Mouse (Mus musculus) liver, embryonic 15.5 days (tissue): ENCODE measurements around the gene Amotl2. TPM values are rescaled to one million over a fixed set of nuclear protein-coding genes. Genes with fewer than 3 reads are reported as not detected.

Experiments used
- ATAC-seq: fragments of 200-750 bp; cut with Nextera tagmentation; 2 replicates; pipeline ENCODE4 v1.8.0; 2017; ENCODE audit warnings: moderate number of reproducible peaks, mild to moderate bottlenecking, moderate library complexity; ENCODE audit not compliant: insufficient read depth
- H3K27ac ChIP-seq: fragments of 300-500 bp; sonication (generic); replicated peaks from 2 replicates; pipeline ENCODE4 v1.5.1; 2015; ENCODE audit warnings: mild to moderate bottlenecking, inconsistent platforms
- H3K27me3 ChIP-seq: fragments of 300-500 bp; sonication (generic); 2 replicates; pipeline ENCODE4 v1.6.1; 2015; ENCODE audit warnings: mild to moderate bottlenecking, inconsistent platforms
- H3K36me3 ChIP-seq: fragments of 300-500 bp; sonication (generic); replicated peaks from 2 replicates; pipeline ENCODE4 v1.6.1; 2015; ENCODE audit warnings: moderate library complexity, mild to moderate bottlenecking, inconsistent platforms
- H3K4me1 ChIP-seq: fragments of 300-500 bp; sonication (generic); replicated peaks from 2 replicates; pipeline ENCODE4 v1.6.1; 2015; ENCODE audit warnings: inconsistent platforms
- H3K4me2 ChIP-seq: fragments of 300-500 bp; sonication (generic); 2 replicates; pipeline ENCODE4 v1.6.1; 2015; ENCODE audit warnings: moderate library complexity, mild to moderate bottlenecking, inconsistent platforms
- H3K4me3 ChIP-seq: fragments of 300-500 bp; sonication (generic); replicated peaks from 2 replicates; pipeline ENCODE4 v1.5.1; 2015; ENCODE audit warnings: mild to moderate bottlenecking, inconsistent platforms
- H3K9ac ChIP-seq: fragments of 300-500 bp; sonication (generic); 2 replicates; pipeline ENCODE4 v1.6.1; 2015; ENCODE audit warnings: moderate library complexity, mild to moderate bottlenecking, inconsistent platforms
- H3K9me3 ChIP-seq: fragments of 300-500 bp; sonication (generic); replicated peaks from 2 replicates; pipeline ENCODE4 v1.6.1; 2016; ENCODE audit warnings: inconsistent platforms
- WGBS: fragments of 180-500 bp; shearing (Covaris S2); methylation state at CpG from one replicate; pipeline ENCODE4 v1.1.7; 2015; ENCODE audit warnings: mixed read lengths; ENCODE audit not compliant: insufficient replicate concordance; 5-methylcytosine and 5-hydroxymethylcytosine counted together
- polyA plus RNA-seq: library from polyadenylated mRNA; unstranded; fragments of >200 nt; fragmentation: Nextera tagmentation; extraction: Ambion mirVana; gene quantifications from 2 replicates; pipeline ENCODE4 v1.2.1, GENCODE M21; 2015

Amotl2 gene
- polyA plus RNA-seq, 1 experiment from 2014 or later = 5.4 TPM

DNA sequence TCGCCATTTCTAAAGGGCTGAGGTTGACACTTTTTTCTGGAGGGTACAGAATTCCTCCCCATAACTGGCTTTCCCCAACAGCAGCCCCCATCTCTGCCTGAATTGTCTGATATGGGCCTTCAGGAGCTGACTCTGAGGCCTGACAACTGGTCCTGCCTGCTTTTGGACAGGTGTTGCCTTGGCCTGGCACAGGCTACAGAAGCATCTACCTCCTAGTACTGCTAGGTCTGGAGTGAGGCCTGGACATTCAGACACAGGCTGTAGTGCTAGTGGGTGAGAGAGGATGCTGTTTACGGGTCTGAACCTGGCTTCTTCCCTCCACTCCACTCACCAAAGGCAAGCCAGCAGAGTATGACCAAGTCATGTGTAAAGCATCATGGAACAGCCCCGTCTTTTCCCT lies 10.3 kb downstream of the Amotl2 start:
- WGBS = 40% methylated on average over 3 of the region's 3 CpGs
- Histone ChIP-seq H3K36me3 (peaks cover 47% of the 10 kb centered on the region), H3K4me3 (no peak overlapping the region), H3K9me3 (no peaks in the 10 kb centered on the region), H3K4me1 (peaks cover 56% of the 10 kb centered on the region), H3K9ac (no peak overlapping the region), H3K27me3 (no peaks in the 10 kb centered on the region; the same call in 1 of the 2 replicates), H3K27ac (peak overlapping the region; percentile 29; the same call in 1 of the 2 replicates), H3K4me2 (peak overlapping the region; percentile 30; the same call in 1 of the 2 replicates)
- ATAC-seq = no peak

DNA sequence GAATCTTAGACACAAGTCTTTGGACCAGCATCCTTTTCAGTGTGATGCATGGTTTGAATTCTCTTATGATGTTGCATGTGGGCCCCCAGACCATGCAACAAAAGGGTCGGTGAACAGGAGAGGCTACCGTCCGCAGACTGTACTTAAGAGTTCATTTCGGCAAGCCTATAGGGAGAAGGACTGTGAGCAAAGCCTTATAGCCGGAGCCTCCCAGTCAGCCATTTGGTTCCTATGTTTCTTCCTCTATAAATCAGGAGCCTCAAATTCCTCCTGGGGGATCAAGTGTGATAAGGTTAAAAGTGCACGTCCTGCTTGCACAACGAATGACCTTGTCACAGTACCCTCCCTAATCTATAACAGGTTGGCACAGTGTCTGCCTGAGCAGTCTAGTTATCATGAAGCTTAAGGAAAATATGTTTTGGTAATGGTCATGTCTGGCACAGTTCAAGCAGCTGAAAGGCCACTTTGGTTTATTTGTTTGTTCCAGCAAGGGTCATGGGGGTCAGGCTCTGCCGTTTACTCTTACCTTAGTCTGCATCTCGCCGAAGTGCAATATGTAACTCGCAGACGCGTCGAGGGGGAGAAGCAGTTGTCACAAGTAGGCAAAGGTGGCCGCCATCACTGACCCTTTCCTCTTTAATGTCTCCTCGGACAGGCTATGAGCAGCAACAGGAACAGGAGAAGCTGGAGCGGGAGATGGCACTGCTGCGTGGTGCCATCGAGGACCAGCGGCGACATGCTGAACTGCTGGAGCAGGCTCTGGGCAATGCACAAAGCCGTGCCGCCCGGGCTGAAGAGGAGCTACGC lies 11.4 kb downstream of the Amotl2 start:
- no peaks in the 10 kb centered on the region for H3K9me3 ChIP-seq
- H3K27ac ChIP-seq = no peak overlapping the region
- H3K9ac ChIP-seq = no peak overlapping the region
- peaks cover 56% of the 10 kb centered on the region for H3K4me1 ChIP-seq
- no peak overlapping the region for H3K4me3 ChIP-seq
- no peak for ATAC-seq
- peaks cover 49% of the 10 kb centered on the region for H3K36me3 ChIP-seq
- 79% methylated on average over 25 of the region's 25 CpGs for WGBS
- H3K4me2 ChIP-seq = no peak overlapping the region
- H3K27me3 ChIP-seq = no peaks in the 10 kb centered on the region; the same call in 1 of the 2 replicates

DNA sequence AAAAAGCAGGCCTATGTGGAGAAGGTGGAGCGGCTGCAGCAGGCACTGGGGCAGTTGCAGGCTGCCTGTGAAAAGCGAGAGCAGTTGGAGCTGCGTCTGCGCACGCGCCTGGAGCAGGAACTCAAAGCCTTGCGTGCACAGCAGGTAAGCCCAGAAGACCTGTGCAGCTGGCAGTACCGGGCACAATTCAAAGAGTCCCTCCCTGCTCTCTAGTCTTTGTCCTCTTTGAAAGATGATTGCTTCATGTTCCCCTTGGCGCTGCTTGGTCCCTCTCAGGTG lies 11.9 kb downstream of the Amotl2 start:
- H3K9me3 ChIP-seq = no peaks in the 10 kb centered on the region
- H3K4me1 ChIP-seq = peaks cover 51% of the 10 kb centered on the region
- peaks cover 47% of the 10 kb centered on the region for H3K36me3 ChIP-seq
- H3K4me3 ChIP-seq = no peak overlapping the region
- WGBS = 79% methylated on average over 9 of the region's 9 CpGs
- H3K27me3 ChIP-seq = no peaks in the 10 kb centered on the region; the same call in 1 of the 2 replicates
- no peak for ATAC-seq
- no peak overlapping the region for H3K4me2 ChIP-seq
- no peak overlapping the region for H3K27ac ChIP-seq
- no peak overlapping the region for H3K9ac ChIP-seq

DNA sequence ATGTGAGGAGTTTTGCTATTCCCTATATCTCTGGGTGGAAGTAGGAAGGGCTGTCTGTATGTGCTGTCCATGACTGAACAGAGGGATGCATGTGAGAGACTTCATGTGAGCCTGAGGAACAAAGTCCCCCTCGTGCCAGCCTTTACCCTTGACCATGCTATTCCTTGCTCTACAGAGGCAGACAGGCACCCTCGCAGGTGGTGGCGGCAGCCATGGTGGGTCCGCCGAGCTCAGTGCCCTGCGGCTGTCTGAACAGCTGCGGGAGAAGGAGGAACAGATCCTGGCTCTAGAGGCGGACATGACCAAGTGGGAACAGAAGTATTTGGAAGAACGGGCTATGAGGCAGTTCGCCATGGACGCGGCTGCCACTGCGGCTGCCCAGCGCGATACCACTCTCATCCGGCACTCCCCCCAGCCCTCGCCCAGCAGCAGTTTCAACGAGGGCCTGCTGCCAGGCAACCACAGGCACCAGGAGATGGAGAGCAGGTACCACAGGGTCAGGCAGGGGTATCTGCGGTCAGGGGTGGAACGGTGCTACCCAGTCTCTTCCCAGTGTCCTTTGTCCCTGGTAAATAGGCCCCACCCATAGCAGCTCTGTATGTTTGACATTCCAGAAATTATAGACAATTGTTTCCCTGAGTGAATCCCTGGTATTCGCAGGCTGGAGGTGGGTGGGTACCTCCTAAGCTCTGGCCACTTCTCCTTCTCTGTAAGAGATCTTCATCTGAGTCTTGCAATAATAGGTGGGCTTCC lies 12.8 kb downstream of the Amotl2 start:
- H3K27ac ChIP-seq = no peak overlapping the region
- H3K36me3 ChIP-seq = peaks cover 43% of the 10 kb centered on the region
- no peak for ATAC-seq
- peaks cover 53% of the 10 kb centered on the region for H3K4me1 ChIP-seq
- H3K4me2 ChIP-seq = no peak overlapping the region
- no peak overlapping the region for H3K9ac ChIP-seq
- WGBS = 76% methylated on average over 21 of the region's 21 CpGs
- no peaks in the 10 kb centered on the region for H3K9me3 ChIP-seq
- no peaks in the 10 kb centered on the region; the same call in 1 of the 2 replicates for H3K27me3 ChIP-seq
- H3K4me3 ChIP-seq = no peak overlapping the region

DNA sequence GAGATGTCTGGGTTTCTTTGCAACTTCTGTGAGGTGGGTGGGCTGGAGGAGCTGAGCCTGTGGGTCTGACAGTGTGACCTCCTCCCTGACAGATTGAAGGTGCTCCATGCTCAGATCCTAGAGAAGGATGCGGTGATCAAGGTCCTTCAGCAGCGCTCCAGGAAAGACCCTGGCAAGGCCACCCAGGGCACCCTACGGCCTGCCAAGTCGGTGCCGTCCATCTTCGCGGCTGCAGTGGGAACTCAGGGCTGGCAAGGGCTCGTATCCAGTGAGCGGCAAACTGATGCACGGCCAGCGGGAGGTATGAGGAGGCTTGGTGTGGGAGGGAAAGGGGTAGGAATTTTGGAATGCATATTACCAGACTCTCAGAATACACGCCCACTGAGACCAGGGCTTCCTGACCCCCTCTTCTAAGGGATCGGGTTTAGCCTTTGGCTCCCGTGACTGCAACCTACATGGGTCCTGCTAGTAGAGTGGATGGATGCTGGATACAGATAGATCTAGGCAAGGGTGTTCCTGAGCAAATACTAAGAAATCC lies 13.5 kb downstream of the Amotl2 start:
- H3K4me1 ChIP-seq = peaks cover 56% of the 10 kb centered on the region
- H3K4me2 ChIP-seq = no peak overlapping the region
- WGBS = 83% methylated on average over 14 of the region's 14 CpGs

DNA sequence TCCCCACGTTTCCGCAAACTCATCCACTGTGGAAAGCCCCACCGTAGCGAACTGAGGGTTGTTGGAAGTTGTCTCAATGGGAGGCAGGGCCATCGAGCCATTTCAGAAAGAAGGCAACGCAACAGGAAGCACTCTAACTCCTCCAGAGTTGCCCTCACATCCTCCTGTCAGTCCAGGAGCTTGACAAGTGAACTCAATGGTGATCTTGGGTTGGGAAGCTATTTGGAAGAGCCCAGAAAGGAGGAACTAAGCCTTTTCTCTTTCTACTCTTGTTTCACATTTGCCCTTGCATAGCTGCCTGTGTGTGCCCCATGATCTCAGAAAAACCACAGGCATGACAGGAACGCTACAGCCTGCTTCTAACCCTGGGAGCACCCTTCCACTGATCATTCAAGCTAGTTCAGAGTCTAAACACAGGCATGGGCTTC lies 14.6 kb downstream of the Amotl2 start:
- 24% methylated on average over 7 of the region's 7 CpGs for WGBS
- peak overlapping the region; percentile 19; the same call in 1 of the 2 replicates for H3K27ac ChIP-seq
- H3K4me2 ChIP-seq = no peak overlapping the region
- no peaks in the 10 kb centered on the region for H3K9me3 ChIP-seq
- no peak for ATAC-seq
- H3K4me1 ChIP-seq = peaks cover 54% of the 10 kb centered on the region
- no peak overlapping the region for H3K4me3 ChIP-seq
- H3K36me3 ChIP-seq = peaks cover 38% of the 10 kb centered on the region
- H3K27me3 ChIP-seq = no peaks in the 10 kb centered on the region; the same call in 1 of the 2 replicates
- no peak overlapping the region for H3K9ac ChIP-seq

More for the DNA sequence above, 13.5 kb downstream of the Amotl2 start:
- no peak overlapping the region for H3K9ac ChIP-seq
- H3K9me3 ChIP-seq = no peaks in the 10 kb centered on the region
- no peaks in the 10 kb centered on the region; the same call in 1 of the 2 replicates for H3K27me3 ChIP-seq
- H3K27ac ChIP-seq = no peak overlapping the region
- H3K4me3 ChIP-seq = no peak overlapping the region
- no peak for ATAC-seq
- peaks cover 38% of the 10 kb centered on the region for H3K36me3 ChIP-seq

DNA sequence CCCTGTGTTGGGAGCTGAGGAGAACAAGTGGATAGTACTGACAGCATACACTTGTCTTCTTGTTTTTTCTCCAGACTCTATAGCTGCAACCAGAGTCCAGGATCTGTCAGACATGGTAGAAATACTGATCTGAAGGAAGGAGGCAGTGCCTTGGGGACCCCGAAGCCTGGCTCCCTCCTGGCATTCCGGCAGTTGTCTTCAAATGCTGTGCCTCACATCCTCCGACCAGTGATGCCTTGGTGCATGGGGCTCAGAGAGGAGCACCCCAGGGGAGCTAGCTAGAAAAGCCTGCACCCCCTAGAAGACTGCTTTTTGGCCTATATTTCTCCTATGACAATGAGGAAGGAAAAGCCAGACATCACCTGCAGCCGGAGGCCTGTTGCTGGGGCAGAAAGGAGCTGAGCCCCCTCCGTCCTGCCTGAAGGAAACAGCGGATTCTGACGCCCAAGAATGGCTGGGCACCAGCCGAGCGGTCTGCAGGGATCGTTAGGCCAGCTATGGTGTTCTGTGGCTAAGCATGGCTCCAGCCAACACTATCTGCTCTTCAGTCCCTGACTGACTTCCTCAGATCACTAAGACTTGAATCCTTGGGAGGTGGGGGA lies 15.2 kb downstream of the Amotl2 start:
- no peak for ATAC-seq
- no peak overlapping the region for H3K4me2 ChIP-seq
- no peak overlapping the region for H3K9ac ChIP-seq
- peaks cover 38% of the 10 kb centered on the region for H3K36me3 ChIP-seq
- no peaks in the 10 kb centered on the region for H3K9me3 ChIP-seq
- no peaks in the 10 kb centered on the region for H3K27me3 ChIP-seq
- WGBS = 52% methylated on average over 10 of the region's 10 CpGs
- peak overlapping the region; percentile 19; the same call in 1 of the 2 replicates for H3K27ac ChIP-seq
- no peak overlapping the region for H3K4me3 ChIP-seq
- H3K4me1 ChIP-seq = peaks cover 48% of the 10 kb centered on the region

DNA sequence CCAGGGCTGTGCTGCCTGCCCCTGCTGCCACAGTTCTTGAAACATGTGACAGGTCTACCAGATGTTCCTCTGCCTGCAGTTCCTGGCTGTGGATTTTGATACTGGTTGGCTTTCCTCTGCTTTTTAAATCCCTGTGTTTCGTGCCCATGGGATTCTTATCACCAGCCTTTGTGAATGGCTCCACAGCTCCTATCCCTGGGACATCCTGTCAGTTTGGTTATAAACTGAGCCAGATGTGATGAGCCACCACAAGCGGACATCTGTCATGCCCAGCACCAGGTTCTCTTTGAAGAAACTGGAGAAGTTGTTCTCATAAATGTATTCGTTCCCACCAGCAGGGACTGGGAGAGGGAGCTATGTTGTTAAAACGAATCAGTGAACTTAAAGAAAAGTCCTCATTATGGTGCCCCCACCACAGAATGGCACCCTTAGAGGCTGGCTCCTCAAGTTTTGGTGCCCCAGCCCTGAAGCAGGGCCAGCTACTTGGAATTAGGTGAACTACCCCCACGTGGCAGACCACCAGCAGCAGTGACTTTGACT lies 15.9 kb downstream of the Amotl2 start:
- no peak for ATAC-seq
- Histone ChIP-seq H3K36me3 (peaks cover 38% of the 10 kb centered on the region), H3K27ac (no peak overlapping the region), H3K4me1 (peaks cover 41% of the 10 kb centered on the region), H3K9ac (no peak overlapping the region), H3K27me3 (no peaks in the 10 kb centered on the region), H3K4me3 (no peak overlapping the region), H3K4me2 (no peak overlapping the region), H3K9me3 (no peaks in the 10 kb centered on the region)
- WGBS = 48% methylated on average over 5 of the region's 5 CpGs

DNA sequence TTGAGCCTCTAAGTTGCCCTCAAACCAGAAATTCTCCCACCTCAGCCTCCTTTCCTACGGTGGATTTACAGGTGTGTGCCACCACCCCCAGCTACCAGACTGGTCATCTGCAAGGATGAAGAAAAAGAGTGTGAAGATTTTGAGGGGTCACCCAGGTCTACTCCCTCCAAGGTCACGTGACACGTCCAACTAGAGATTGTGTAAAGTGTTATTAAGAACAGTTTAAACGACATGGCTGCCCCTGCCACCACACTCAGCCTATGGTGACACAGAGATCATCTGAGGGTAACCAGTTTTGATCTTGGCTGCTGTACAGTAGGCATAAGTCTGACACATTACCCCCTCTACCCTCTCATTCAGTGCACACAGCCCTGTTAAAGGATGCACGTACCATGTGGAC lies 17.0 kb downstream of the Amotl2 start:
- H3K27me3 ChIP-seq = no peaks in the 10 kb centered on the region
- H3K36me3 ChIP-seq = peaks cover 35% of the 10 kb centered on the region
- no peak overlapping the region for H3K4me2 ChIP-seq
- no peak overlapping the region for H3K27ac ChIP-seq
- no peaks in the 10 kb centered on the region for H3K9me3 ChIP-seq
- no peak overlapping the region for H3K9ac ChIP-seq
- no peak overlapping the region for H3K4me3 ChIP-seq
- ATAC-seq = no peak
- H3K4me1 ChIP-seq = peaks cover 34% of the 10 kb centered on the region
- WGBS = 67% methylated on average over 5 of the region's 5 CpGs

DNA sequence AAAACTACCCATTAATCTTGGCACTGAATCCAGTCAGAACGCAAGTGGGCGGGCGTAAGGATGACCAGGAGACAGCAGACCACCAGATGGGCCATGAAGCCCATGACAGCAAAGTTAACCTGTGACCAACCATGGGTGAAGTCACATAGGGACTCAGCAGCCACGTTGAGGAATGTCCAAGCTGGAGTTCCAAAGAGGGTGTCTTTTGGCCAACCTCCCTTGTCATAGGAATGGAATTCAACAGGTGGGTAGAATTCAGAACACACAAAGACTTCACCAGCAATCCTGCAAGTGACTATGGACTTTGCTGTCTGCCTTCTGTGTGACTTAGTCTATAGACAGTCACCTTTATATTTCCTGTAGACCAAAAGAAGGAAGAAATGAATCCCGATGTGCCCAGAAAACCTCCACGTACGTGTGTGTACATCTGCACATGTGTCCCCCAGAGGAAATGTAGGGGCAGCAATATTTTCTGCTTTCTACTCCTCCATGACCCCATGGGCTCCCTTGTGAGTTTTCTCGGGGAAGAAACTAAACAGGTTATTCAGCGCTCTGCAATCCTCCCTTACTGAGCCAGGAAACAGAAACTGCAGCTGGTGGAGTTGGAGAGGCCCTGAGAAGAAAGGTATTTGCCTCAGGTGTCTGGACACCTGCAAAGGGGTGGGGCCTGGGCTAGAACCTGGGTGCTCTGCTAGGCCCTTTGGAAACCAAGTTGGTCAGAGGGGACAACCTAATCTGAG lies 17.7 kb downstream of the Amotl2 start:
- no peak for ATAC-seq
- whole genome bisulfite sequencing = 61% methylated on average over 9 of the region's 9 CpGs
- Histone ChIP-seq H3K27ac (peak overlapping the region; percentile 33; the same call in 1 of the 2 replicates), H3K4me1 (peaks cover 32% of the 10 kb centered on the region), H3K4me3 (no peak overlapping the region), H3K9ac (no peak overlapping the region), H3K36me3 (peaks cover 28% of the 10 kb centered on the region), H3K27me3 (no peaks in the 10 kb centered on the region), H3K9me3 (no peaks in the 10 kb centered on the region), H3K4me2 (no peak overlapping the region)
